Mouse (Mus musculus) megakaryocyte, embryonic 14.5 days (primary cell): ENCODE measurements around the gene Ubtf.

Experiments
- FLI1 ChIP-seq: IDR thresholded peaks from 2 replicates; pipeline ENCODE4 v1.6.1; 2012; ENCODE audit warnings: low read length, inconsistent platforms, mixed read lengths
- GATA1 ChIP-seq: IDR thresholded peaks from 3 replicates; pipeline ENCODE4 v1.6.1; 2012; ENCODE audit warnings: mixed read lengths, low read length, inconsistent platforms, borderline replicate concordance

GRCm38 (mm10) chr11:102287485-102287884 lies 32.1 kb downstream of the Ubtf start:
- TF ChIP-seq GATA1 (no peak), FLI1 (no peak)
